Comparison of ENCODE assay signal across 13 mouse cellular contexts in the genomic region with DNA sequence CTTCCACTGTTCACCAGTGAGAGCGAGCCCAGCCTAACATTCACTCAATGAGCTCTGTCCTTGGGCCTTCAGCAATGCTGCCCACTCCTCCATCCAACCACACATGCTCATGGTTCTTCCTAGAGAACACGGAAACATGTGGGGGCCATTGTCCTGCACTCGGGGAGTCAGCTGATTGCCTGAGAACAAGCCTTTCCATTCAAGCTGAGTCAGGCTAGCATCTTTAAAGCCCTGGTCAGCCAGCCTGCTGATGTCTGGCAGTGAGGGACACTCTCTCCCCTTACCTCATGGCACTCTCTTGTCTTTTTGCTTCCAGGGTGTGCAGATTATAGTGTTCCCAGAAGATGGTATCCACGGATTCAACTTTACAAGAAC. TPM values are rescaled to one million over a fixed set of nuclear protein-coding genes. Genes with fewer than 3 reads are reported as not detected.
DNase-seq lines count a peak whose midpoint lies in the region; ATAC-seq and TF ChIP-seq lines count a peak whose summit lies in the region.
"Had no signal": no experiment of that assay in that cellular context is flagged by ENCODE, and none has a peak within 500 bp of the region (broad histone marks: within the 10 kb centered on the region; RNA-seq: fewer than 3 reads in every experiment).

No protein-coding gene starts in this region.

- no peak for TF ChIP-seq EP300 in stomach, postnatal 0 days (optimal IDR thresholded peaks at IDR 0.05)

- no peaks in the 10 kb centered on the region for H3K36me3 ChIP-seq in hindbrain, embryonic 14.5 days (replicated peaks; ENCODE audit: control insufficient read depth, insufficient read depth)
- H3K36me3 ChIP-seq in hindbrain, embryonic 12.5 days: 0 out of 2 replicates have a peak, but pooled peaks cover 9% of the 10 kb centered on the region
- no peaks in the 10 kb centered on the region for H3K36me3 ChIP-seq in spleen, adult 2 months (ENCODE audit: control insufficient read depth, insufficient read depth, low read length)
- peaks cover 19% of the 10 kb centered on the region for H3K36me3 ChIP-seq in limb, embryonic 10.5 days
- no peaks in the 10 kb centered on the region for H3K36me3 ChIP-seq in stomach, postnatal 0 days (ENCODE audit: control insufficient read depth, insufficient read depth, low read length)

- TF ChIP-seq CTCF in spleen, adult 2 months (IDR thresholded peaks at IDR 0.05; ENCODE audit: extremely low read depth, insufficient read depth, insufficient read length, insufficient replicate concordance): no peak
- TF ChIP-seq CTCF in stomach, postnatal 0 days (IDR thresholded peaks at IDR 0.05; ENCODE audit: low read depth): no peak

- H3K27ac ChIP-seq in hindbrain, embryonic 14.5 days: 0 out of 2 replicates have a peak overlapping the region, but pooled peaks have one; percentile 27
- no peak overlapping the region for H3K27ac ChIP-seq in hindbrain, embryonic 12.5 days
- H3K27ac ChIP-seq in spleen, adult 2 months (ENCODE audit: insufficient read depth, low read length): peak overlapping the region; percentile 83
- H3K27ac ChIP-seq in limb, embryonic 10.5 days: peak overlapping the region; percentile 64; the same call in 1 of the 2 replicates
- peak overlapping the region; percentile 99 for H3K27ac ChIP-seq in stomach, postnatal 0 days (replicated peaks)

- H3K4me3 ChIP-seq in hindbrain, embryonic 14.5 days (replicated peaks; ENCODE audit: low read length): no peak overlapping the region
- no peak overlapping the region for H3K4me3 ChIP-seq in hindbrain, embryonic 12.5 days
- H3K4me3 ChIP-seq in spleen, adult 2 months (ENCODE audit: extremely low read depth, insufficient read depth, insufficient read length): no peak overlapping the region
- no peak overlapping the region for H3K4me3 ChIP-seq in limb, embryonic 10.5 days
- H3K4me3 ChIP-seq in stomach, postnatal 0 days (ENCODE audit: low read depth, low read length): no peak overlapping the region
- H3K4me3 ChIP-seq: forebrain, embryonic 13.5 days; heart, embryonic 15.5 days had no signal

- DNase-seq in hindbrain, embryonic 14.5 days (ENCODE audit: low spot score): no peak
- DNase-seq in spleen, adult 2 months (ENCODE audit: low read depth in 1 of 2, low spot score in 2 of 2): no peak
- no peak for DNase-seq in spleen, postnatal 4 days (ENCODE audit: low spot score in 2 of 2)
- no peak for DNase-seq in limb, embryonic 10.5 days (ENCODE audit: low spot score)
- no peak for DNase-seq in stomach, postnatal 0 days (ENCODE audit: low spot score)
- DNase-seq in urinary bladder, adult 18-20 months (ENCODE audit: low spot score in 2 of 2): no peak
- no peak for DNase-seq in cerebellum, adult 9-10 months
- DNase-seq: cerebellum, adult 2 months; lung, adult 2 months had no signal

- H3K9ac ChIP-seq in hindbrain, embryonic 14.5 days: no peak overlapping the region
- H3K9ac ChIP-seq in hindbrain, embryonic 12.5 days: no peak overlapping the region
- H3K9ac ChIP-seq in stomach, postnatal 0 days (ENCODE audit: low read length): no peak overlapping the region
- H3K9ac ChIP-seq: forebrain, embryonic 13.5 days; heart, embryonic 15.5 days had no signal

- TF ChIP-seq POLR2A in spleen, adult 2 months (IDR thresholded peaks at IDR 0.05; ENCODE audit: low read depth, low read length): no peak

- no peak for ATAC-seq in hindbrain, embryonic 14.5 days (ENCODE audit: low FRiP score)
- ATAC-seq in hindbrain, embryonic 12.5 days (ENCODE audit: low FRiP score): no peak
- no peak for ATAC-seq in stomach, postnatal 0 days (ENCODE audit: low FRiP score, low TSS enrichment)
- ATAC-seq: forebrain, embryonic 13.5 days had no signal

- no peak overlapping the region for H3K4me2 ChIP-seq in hindbrain, embryonic 14.5 days (replicated peaks)
- no peak overlapping the region for H3K4me2 ChIP-seq in hindbrain, embryonic 12.5 days (replicated peaks)
- no peak overlapping the region for H3K4me2 ChIP-seq in stomach, postnatal 0 days (replicated peaks; ENCODE audit: low read depth)
- H3K4me2 ChIP-seq: forebrain, embryonic 13.5 days; heart, embryonic 15.5 days had no signal

- H3K9me3 ChIP-seq in hindbrain, embryonic 14.5 days (ENCODE audit: control insufficient read depth, low read length): no peaks in the 10 kb centered on the region
- H3K9me3 ChIP-seq in hindbrain, embryonic 12.5 days (replicated peaks): no peaks in the 10 kb centered on the region
- no peaks in the 10 kb centered on the region for H3K9me3 ChIP-seq in limb, embryonic 10.5 days (replicated peaks)
- H3K9me3 ChIP-seq in stomach, postnatal 0 days (ENCODE audit: control insufficient read depth, low read length): no peaks in the 10 kb centered on the region
- H3K9me3 ChIP-seq: forebrain, embryonic 13.5 days; heart, embryonic 15.5 days had no signal

- WGBS in hindbrain, embryonic 14.5 days: 75% methylated on average over 4 of the region's 4 CpGs
- 87% methylated on average over 4 of the region's 4 CpGs for WGBS in hindbrain, embryonic 12.5 days
- 76% methylated on average over 4 of the region's 4 CpGs for WGBS in spleen, adult 2 months
- WGBS in limb, embryonic 10.5 days: 88% methylated on average over 4 of the region's 4 CpGs
- 67% methylated on average over 4 of the region's 4 CpGs for WGBS in stomach, postnatal 0 days

- peaks cover 50% of the 10 kb centered on the region for H3K4me1 ChIP-seq in hindbrain, embryonic 14.5 days (replicated peaks; ENCODE audit: control insufficient read depth, insufficient read depth, low read length)
- peaks cover 51% of the 10 kb centered on the region for H3K4me1 ChIP-seq in hindbrain, embryonic 12.5 days
- peaks cover 50% of the 10 kb centered on the region for H3K4me1 ChIP-seq in spleen, adult 2 months (ENCODE audit: control insufficient read depth, insufficient read depth, insufficient read length)
- H3K4me1 ChIP-seq in limb, embryonic 10.5 days: peaks cover 61% of the 10 kb centered on the region
- peaks cover 31% of the 10 kb centered on the region for H3K4me1 ChIP-seq in stomach, postnatal 0 days (replicated peaks; ENCODE audit: control insufficient read depth, insufficient read depth)

- H3K27me3 ChIP-seq in hindbrain, embryonic 14.5 days (ENCODE audit: control insufficient read depth, insufficient read depth, low read length): no peaks in the 10 kb centered on the region
- no peaks in the 10 kb centered on the region for H3K27me3 ChIP-seq in hindbrain, embryonic 12.5 days
- H3K27me3 ChIP-seq in spleen, adult 2 months (ENCODE audit: control insufficient read depth, insufficient read depth, low read length): no peaks in the 10 kb centered on the region
- no peaks in the 10 kb centered on the region for H3K27me3 ChIP-seq in limb, embryonic 10.5 days (ENCODE audit: low read depth, poor library complexity, severe bottlenecking)
- H3K27me3 ChIP-seq in stomach, postnatal 0 days (ENCODE audit: control insufficient read depth, insufficient read depth, low read length): no peaks in the 10 kb centered on the region
- H3K27me3 ChIP-seq: forebrain, embryonic 13.5 days; heart, embryonic 15.5 days had no signal

RNA-seq across cellular contexts. Expression of gene Hacl1, which starts 24.5 kb away (rescaled TPM):
- 8.8 and 13.4 TPM in 2 replicates for polyA plus RNA-seq in hindbrain, embryonic 14.5 days (2014; fragmentation: Nextera tagmentation; extraction: Ambion mirVana)
- polyA plus RNA-seq in hindbrain, embryonic 12.5 days (2016; fragmentation: Nextera tagmentation; extraction: Ambion mirVana): 6.9 and 11.5 TPM in 2 replicates
- 4.5 and 6.1 TPM in 2 replicates for polyA plus RNA-seq in spleen, adult 2 months (2012; rRNA removed)
- polyA plus RNA-seq in limb, embryonic 10.5 days (2016; fragmentation: Nextera tagmentation; extraction: Ambion mirVana): 6.1 and 9.4 TPM in 2 replicates
- polyA plus RNA-seq in stomach, postnatal 0 days (2015; fragmentation: Nextera tagmentation; extraction: Ambion mirVana): 10.9 TPM in 2 replicates

RNA-seq across cellular contexts. Expression of gene Btd, which starts 24.7 kb away (rescaled TPM):
- 20.3 and 20.9 TPM in 2 replicates for polyA plus RNA-seq in hindbrain, embryonic 14.5 days (2014; fragmentation: Nextera tagmentation; extraction: Ambion mirVana)
- 20.2 and 20.8 TPM in 2 replicates for polyA plus RNA-seq in hindbrain, embryonic 12.5 days (2016; fragmentation: Nextera tagmentation; extraction: Ambion mirVana)
- 16.8 and 19.0 TPM in 2 replicates for polyA plus RNA-seq in spleen, adult 2 months (2012; rRNA removed)
- polyA plus RNA-seq in limb, embryonic 10.5 days (2016; fragmentation: Nextera tagmentation; extraction: Ambion mirVana): 12.1 and 16.3 TPM in 2 replicates
- 17.0 and 17.5 TPM in 2 replicates for polyA plus RNA-seq in stomach, postnatal 0 days (2015; fragmentation: Nextera tagmentation; extraction: Ambion mirVana)

RNA-seq across cellular contexts. Expression of gene Gm49387, which starts 24.9 kb away (rescaled TPM):
- polyA plus RNA-seq in hindbrain, embryonic 14.5 days (2014; fragmentation: Nextera tagmentation; extraction: Ambion mirVana): 1.5 TPM in 1 of 2 replicates, not detected in the other
- 0.93 TPM in 1 of 2 replicates, not detected in the other for polyA plus RNA-seq in hindbrain, embryonic 12.5 days (2016; fragmentation: Nextera tagmentation; extraction: Ambion mirVana)
- polyA plus RNA-seq in spleen, adult 2 months (2012; rRNA removed): 0.32 TPM in 1 of 2 replicates, not detected in the other
- polyA plus RNA-seq in limb, embryonic 10.5 days (2016; fragmentation: Nextera tagmentation; extraction: Ambion mirVana): 0.36 and 0.50 TPM in 2 replicates
- 0.52 and 1.1 TPM in 2 replicates for polyA plus RNA-seq in stomach, postnatal 0 days (2015; fragmentation: Nextera tagmentation; extraction: Ambion mirVana)
- polyA plus RNA-seq: cerebellum, adult 2 months; forebrain, embryonic 13.5 days; large intestine, adult 2 months; lung, adult 2 months had no signal
